Mouse (Mus musculus) bone marrow macrophage, adult 2 months (primary cell): Measurements from ENCODE around the gene Stat1. TPM values are rescaled to one million over a fixed set of nuclear protein-coding genes. Genes with fewer than 3 reads are reported as not detected.

Experiments
- H3K27ac ChIP-seq: 2 replicates; pipeline ENCODE4 v1.5.1; 2012; ENCODE audit warnings: low read depth, low read length; ENCODE audit not compliant: insufficient read depth
- H3K4me1 ChIP-seq: 2 replicates; pipeline ENCODE4 v1.6.1; 2012; ENCODE audit warnings: low read length; ENCODE audit not compliant: control insufficient read depth, insufficient read depth
- H3K4me3 ChIP-seq: 2 replicates; pipeline ENCODE4 v1.5.1; 2012; ENCODE audit warnings: mild to moderate bottlenecking, low read length, moderate library complexity; ENCODE audit not compliant: insufficient read depth
- CTCF ChIP-seq: IDR thresholded peaks from 2 replicates; pipeline ENCODE4 v1.5.1; 2012; ENCODE audit warnings: low read depth, mild to moderate bottlenecking, low read length, moderate library complexity
- POLR2A ChIP-seq: IDR thresholded peaks from 2 replicates; pipeline ENCODE4 v1.6.1; 2012; ENCODE audit warnings: mild to moderate bottlenecking, low read depth, low read length, borderline replicate concordance
- polyA plus RNA-seq: library from polyadenylated mRNA; stranded (reverse); fragments of >200 nt; gene quantifications from 2 replicates; pipeline ENCODE4 v1.2.4, GENCODE M21; 2012; ENCODE audit not compliant: missing spikeins, insufficient read depth, insufficient read length

The Stat1 gene
- polyA plus RNA-seq, 1 experiment, result 140 TPM

DNA sequence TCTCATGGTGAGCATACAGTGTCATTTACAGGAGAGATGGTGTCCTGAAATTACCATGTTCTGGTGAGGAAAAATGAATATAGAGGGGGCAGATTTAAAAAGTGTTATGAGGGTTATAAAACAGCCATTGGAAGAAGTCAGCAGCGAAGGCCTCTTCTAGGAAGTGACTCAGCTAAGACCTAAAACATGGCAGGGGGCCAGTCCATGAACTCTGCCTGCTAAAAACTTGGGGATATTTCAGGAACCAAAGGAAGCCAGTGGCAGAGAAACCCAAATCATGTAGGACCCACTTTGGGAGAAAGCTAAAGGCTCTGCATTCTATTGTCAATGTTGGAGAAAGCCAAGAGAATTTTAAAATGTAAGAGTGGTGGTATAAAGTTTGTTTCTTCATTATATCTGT is 6.9 kb upstream of the Stat1 start:
- H3K27ac ChIP-seq, result peak overlapping the region; percentile 19; the same call in 1 of the 2 replicates
- peaks cover 15% of the 10 kb centered on the region for H3K4me1 ChIP-seq
- no peak overlapping the region for H3K4me3 ChIP-seq
- TF ChIP-seq POLR2A (no peak), CTCF (no peak)

DNA sequence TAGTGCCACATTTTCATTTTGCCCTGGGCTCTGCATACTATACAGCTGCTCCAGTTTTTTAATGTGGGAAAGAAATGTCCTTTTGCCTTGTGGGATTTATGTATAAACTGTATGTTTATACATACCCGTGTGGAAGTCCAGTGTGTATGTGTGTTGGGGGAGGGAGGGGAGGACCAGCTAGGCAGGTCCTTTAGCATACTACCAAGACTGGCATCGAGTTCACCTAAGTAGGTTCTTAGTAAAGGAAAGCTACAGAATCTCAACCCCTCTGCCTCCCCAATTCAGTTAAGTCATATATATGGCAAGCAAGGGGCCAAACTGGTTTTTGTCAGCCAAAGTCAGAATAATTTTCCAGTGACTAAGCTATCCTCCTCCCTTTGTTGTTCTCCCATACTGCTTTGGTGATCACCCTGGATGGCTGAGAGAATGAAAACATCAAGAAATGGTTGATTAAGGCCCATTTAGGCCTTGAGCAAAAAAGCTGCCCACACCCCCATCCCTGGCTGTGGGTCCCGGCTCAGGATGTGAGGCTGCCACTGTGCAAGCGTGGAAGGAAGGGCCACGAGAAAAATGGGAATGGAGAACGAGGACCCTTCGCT is 6.1 kb upstream of the Stat1 start:
- peak overlapping the region; percentile 59 for H3K27ac ChIP-seq
- TF ChIP-seq POLR2A, result no peak
- TF ChIP-seq CTCF, result no peak
- peaks cover 15% of the 10 kb centered on the region for H3K4me1 ChIP-seq
- H3K4me3 ChIP-seq, result peak overlapping the region; percentile 52

GRCm38 (mm10) chr1:52113666-52114069 is 5.6 kb upstream of the Stat1 start:
- H3K4me1 ChIP-seq, result peaks cover 17% of the 10 kb centered on the region
- H3K27ac ChIP-seq, result peak overlapping the region; percentile 59
- TF ChIP-seq POLR2A (no peak), CTCF (peak; percentile 67)
- peak overlapping the region; percentile 52 for H3K4me3 ChIP-seq

DNA sequence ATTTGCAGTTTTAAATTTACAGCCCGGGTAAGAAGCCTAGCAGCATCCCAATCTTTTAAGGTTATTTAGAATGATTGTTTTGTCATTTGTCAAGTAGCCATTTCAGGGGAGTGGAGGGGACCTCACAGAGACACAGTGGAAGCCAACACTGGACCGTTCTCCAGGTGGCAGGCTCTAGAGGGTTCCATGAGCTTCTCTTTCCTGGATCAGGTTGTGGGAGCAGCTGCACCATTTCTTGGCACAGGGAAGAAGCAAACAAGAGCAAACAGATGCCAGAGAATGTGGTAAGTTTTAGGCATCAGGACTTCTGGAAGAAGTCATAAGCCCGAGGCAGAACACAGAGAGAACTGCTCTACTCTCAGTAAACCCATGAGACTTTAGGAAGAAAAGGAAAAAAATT is 2.8 kb upstream of the Stat1 start:
- H3K27ac ChIP-seq, result no peak overlapping the region
- H3K4me3 ChIP-seq, result no peak overlapping the region
- H3K4me1 ChIP-seq, result peaks cover 27% of the 10 kb centered on the region
- TF ChIP-seq POLR2A, result no peak
- no peak for TF ChIP-seq CTCF

DNA sequence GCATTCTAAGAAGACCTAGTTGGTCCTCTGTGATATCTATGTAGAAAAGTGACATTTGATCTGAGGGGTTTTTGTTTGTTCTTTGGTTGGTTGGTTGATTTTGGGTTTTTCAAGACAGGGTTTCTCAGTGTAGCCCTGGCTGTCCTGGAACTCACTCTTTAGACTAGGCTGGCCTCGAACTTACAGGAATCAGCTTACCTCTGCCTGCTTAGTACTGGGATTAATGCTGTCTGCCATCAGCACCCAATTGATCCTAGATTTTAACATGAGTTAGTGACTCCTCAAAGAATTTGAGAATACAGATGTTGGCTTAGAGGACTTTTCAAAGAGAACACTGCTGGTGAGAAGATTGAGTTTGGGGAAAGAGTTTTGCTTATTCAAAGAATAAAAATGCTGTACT is 1.5 kb upstream of the Stat1 start:
- Histone ChIP-seq H3K27ac (no peak overlapping the region), H3K4me3 (no peak overlapping the region), H3K4me1 (peaks cover 17% of the 10 kb centered on the region)
- TF ChIP-seq CTCF, result no peak
- TF ChIP-seq POLR2A, result no peak

- Histone ChIP-seq H3K4me1 (peaks cover 12% of the 10 kb centered on the region), H3K27ac (no peak overlapping the region), H3K4me3 (peak overlapping the region; percentile 73)
- TF ChIP-seq POLR2A (no peak), CTCF (no peak)
Observed at GRCm38 (mm10) chr1:52119691-52120090, 451 bp downstream of the Stat1 start.

DNA sequence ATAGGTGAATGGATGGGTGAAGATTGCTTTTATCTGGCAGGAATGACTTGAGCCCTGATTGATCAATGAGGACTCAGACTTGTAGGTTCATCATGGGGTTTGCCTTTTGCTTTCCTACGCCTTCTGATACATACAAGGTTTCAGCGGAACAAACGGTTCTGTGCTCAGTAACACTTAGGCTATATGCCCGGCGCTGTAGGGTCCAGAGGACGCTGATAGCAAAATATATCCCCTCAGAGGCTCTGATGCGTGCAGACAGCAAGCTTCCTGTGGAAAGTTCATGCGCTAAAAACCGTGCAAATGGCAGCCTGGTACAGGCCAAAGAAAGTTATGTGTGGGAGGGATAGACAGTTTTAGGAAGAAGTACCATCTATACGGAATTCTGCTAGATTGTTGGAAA is 951 bp downstream of the Stat1 start:
- H3K4me3 ChIP-seq, result peak overlapping the region; percentile 73
- no peak overlapping the region for H3K27ac ChIP-seq
- TF ChIP-seq CTCF, result no peak
- no peak for TF ChIP-seq POLR2A
- H3K4me1 ChIP-seq, result peaks cover 14% of the 10 kb centered on the region

- H3K27ac ChIP-seq, result no peak overlapping the region
- peaks cover 14% of the 10 kb centered on the region for H3K4me1 ChIP-seq
- TF ChIP-seq POLR2A (no peak), CTCF (no peak)
- H3K4me3 ChIP-seq, result no peak overlapping the region
Observed at GRCm38 (mm10) chr1:52121052-52121451, 1.8 kb downstream of the Stat1 start.

- H3K4me3 ChIP-seq, result no peak overlapping the region
- peaks cover 14% of the 10 kb centered on the region for H3K4me1 ChIP-seq
- TF ChIP-seq CTCF (no peak), POLR2A (no peak)
- no peak overlapping the region for H3K27ac ChIP-seq
Observed at GRCm38 (mm10) chr1:52124818-52125217, 5.6 kb downstream of the Stat1 start.

GRCm38 (mm10) chr1:52127350-52127749 is 8.1 kb downstream of the Stat1 start:
- TF ChIP-seq CTCF, result no peak
- TF ChIP-seq POLR2A, result no peak
- Histone ChIP-seq H3K27ac (no peak overlapping the region), H3K4me1 (peaks cover 6% of the 10 kb centered on the region), H3K4me3 (no peak overlapping the region)
